Mouse (Mus musculus): Measurements from ENCODE around the gene Acot7. TPM values are rescaled to one million over a fixed set of nuclear protein-coding genes. Genes with fewer than 3 reads are reported as not detected.
A peak's percentile ranks its signal among the peaks of the same experiment; 100 is the strongest.
"Not testable (repeated sequence)": the region's sequence is repeated elsewhere in the genome, so short reads cannot be mapped to it uniquely, and the experiment has no call there.

Gene Acot7
- polyA plus RNA-seq, 1 experiment = not detected

GRCm38 (mm10) chr4:152219591-152219990, 41.7 kb downstream of the Acot7 start:
- WGBS = 98% methylated on average over 3 of the region's 3 CpGs
- Histone ChIP-seq H3K27ac (ENCODE audit: insufficient read depth, low read depth, low read length) (no peak overlapping the region), H3K4me1 (ENCODE audit: control insufficient read depth, insufficient read depth, low read length) (peaks cover 47% of the 10 kb centered on the region), H3K4me3 (ENCODE audit: insufficient read depth, low read depth, low read length) (no peak overlapping the region)
- TF ChIP-seq POLR2A (IDR thresholded peaks at IDR 0.05; ENCODE audit: insufficient read depth, low read depth, low read length) (no peak), CTCF (IDR thresholded peaks at IDR 0.05; ENCODE audit: insufficient read depth, low read depth, low read length) (no peak)

GRCm38 (mm10) chr4:152220771-152221410, 43.0 kb downstream of the Acot7 start:
- peaks cover 46% of the 10 kb centered on the region for H3K4me1 ChIP-seq (ENCODE audit: control insufficient read depth, insufficient read depth, low read length)
- no peak overlapping the region for H3K4me3 ChIP-seq (ENCODE audit: insufficient read depth, low read depth, low read length)
- 38% methylated on average over 6 of the region's 7 CpGs for WGBS
- TF ChIP-seq CTCF (IDR thresholded peaks at IDR 0.05; ENCODE audit: insufficient read depth, low read depth, low read length) = no peak
- no peak for TF ChIP-seq POLR2A (IDR thresholded peaks at IDR 0.05; ENCODE audit: insufficient read depth, low read depth, low read length)
- peak overlapping the region; percentile 59 for H3K27ac ChIP-seq (ENCODE audit: insufficient read depth, low read depth, low read length)

GRCm38 (mm10) chr4:152221411-152221887, 43.5 kb downstream of the Acot7 start:
- H3K4me1 ChIP-seq (ENCODE audit: control insufficient read depth, insufficient read depth, low read length) = peaks cover 51% of the 10 kb centered on the region
- WGBS = 10% methylated on average over 9 of the region's 9 CpGs
- TF ChIP-seq CTCF (IDR thresholded peaks at IDR 0.05; ENCODE audit: insufficient read depth, low read depth, low read length) (no peak), POLR2A (IDR thresholded peaks at IDR 0.05; ENCODE audit: insufficient read depth, low read depth, low read length) (no peak)
- H3K4me3 ChIP-seq (ENCODE audit: insufficient read depth, low read depth, low read length) = no peak overlapping the region
- peak overlapping the region; percentile 59 for H3K27ac ChIP-seq (ENCODE audit: insufficient read depth, low read depth, low read length)

- Histone ChIP-seq H3K4me3 (ENCODE audit: insufficient read depth, low read depth, low read length) (no peak overlapping the region), H3K4me1 (ENCODE audit: control insufficient read depth, insufficient read depth, low read length) (peaks cover 58% of the 10 kb centered on the region), H3K27ac (ENCODE audit: insufficient read depth, low read depth, low read length) (peak overlapping the region; percentile 59)
- 84% methylated on average over 6 of the region's 6 CpGs for WGBS
- TF ChIP-seq CTCF (IDR thresholded peaks at IDR 0.05; ENCODE audit: insufficient read depth, low read depth, low read length) (no peak), POLR2A (IDR thresholded peaks at IDR 0.05; ENCODE audit: insufficient read depth, low read depth, low read length) (no peak)
Observed at GRCm38 (mm10) chr4:152222111-152222510, 44.2 kb downstream of the Acot7 start.

- TF ChIP-seq CTCF (IDR thresholded peaks at IDR 0.05; ENCODE audit: insufficient read depth, low read depth, low read length) (no peak), POLR2A (IDR thresholded peaks at IDR 0.05; ENCODE audit: insufficient read depth, low read depth, low read length) (no peak)
- WGBS = 53% methylated on average over 1 of the region's 1 CpGs
- H3K4me1 ChIP-seq (ENCODE audit: control insufficient read depth, insufficient read depth, low read length) = peaks cover 59% of the 10 kb centered on the region
- no peak overlapping the region for H3K27ac ChIP-seq (ENCODE audit: insufficient read depth, low read depth, low read length)
- H3K4me3 ChIP-seq (ENCODE audit: insufficient read depth, low read depth, low read length) = no peak overlapping the region
Observed at GRCm38 (mm10) chr4:152222513-152222912, 44.6 kb downstream of the Acot7 start.

- Histone ChIP-seq H3K27ac (ENCODE audit: insufficient read depth, low read depth, low read length) (no peak overlapping the region), H3K4me1 (ENCODE audit: control insufficient read depth, insufficient read depth, low read length) (peaks cover 64% of the 10 kb centered on the region), H3K4me3 (ENCODE audit: insufficient read depth, low read depth, low read length) (no peak overlapping the region)
- TF ChIP-seq POLR2A (IDR thresholded peaks at IDR 0.05; ENCODE audit: insufficient read depth, low read depth, low read length) = no peak
- TF ChIP-seq CTCF (IDR thresholded peaks at IDR 0.05; ENCODE audit: insufficient read depth, low read depth, low read length) = no peak
- 90% methylated on average over 5 of the region's 5 CpGs for WGBS
Observed at GRCm38 (mm10) chr4:152224156-152224555, 46.2 kb downstream of the Acot7 start.

GRCm38 (mm10) chr4:152226901-152227486, 49.1 kb downstream of the Acot7 start:
- TF ChIP-seq POLR2A (IDR thresholded peaks at IDR 0.05; ENCODE audit: insufficient read depth, low read depth, low read length) = no peak
- TF ChIP-seq CTCF (IDR thresholded peaks at IDR 0.05; ENCODE audit: insufficient read depth, low read depth, low read length) = no peak
- no peak overlapping the region for H3K4me3 ChIP-seq (ENCODE audit: insufficient read depth, low read depth, low read length)
- WGBS = 15% methylated on average over 13 of the region's 13 CpGs
- H3K4me1 ChIP-seq (ENCODE audit: control insufficient read depth, insufficient read depth, low read length) = peaks cover 56% of the 10 kb centered on the region
- peak overlapping the region; percentile 92 for H3K27ac ChIP-seq (ENCODE audit: insufficient read depth, low read depth, low read length)

- H3K27ac ChIP-seq (ENCODE audit: insufficient read depth, low read depth, low read length) = peak overlapping the region; percentile 92
- peaks cover 52% of the 10 kb centered on the region for H3K4me1 ChIP-seq (ENCODE audit: control insufficient read depth, insufficient read depth, low read length)
- TF ChIP-seq CTCF (IDR thresholded peaks at IDR 0.05; ENCODE audit: insufficient read depth, low read depth, low read length) (no peak), POLR2A (IDR thresholded peaks at IDR 0.05; ENCODE audit: insufficient read depth, low read depth, low read length) (no peak)
- WGBS = 73% methylated on average over 12 of the region's 12 CpGs
- H3K4me3 ChIP-seq (ENCODE audit: insufficient read depth, low read depth, low read length) = no peak overlapping the region
Observed at GRCm38 (mm10) chr4:152227749-152228527, 50.0 kb downstream of the Acot7 start.

- peaks cover 42% of the 10 kb centered on the region for H3K4me1 ChIP-seq (ENCODE audit: control insufficient read depth, insufficient read depth, low read length)
- not testable (repeated sequence) for H3K27ac ChIP-seq (ENCODE audit: insufficient read depth, low read depth, low read length); H3K4me3 ChIP-seq (ENCODE audit: insufficient read depth, low read depth, low read length)
- 68% methylated on average over 4 of the region's 4 CpGs for WGBS
Observed at GRCm38 (mm10) chr4:152230331-152230730, 52.4 kb downstream of the Acot7 start.
